Mouse (Mus musculus) neural tube, embryonic 12.5 days (tissue): ENCODE data around the gene Vwa5b2. TPM values are rescaled to one million over a fixed set of nuclear protein-coding genes. Genes with fewer than 3 reads are reported as not detected.
A peak's percentile ranks its signal among the peaks of the same experiment; 100 is the strongest.

ENCODE experiments used
- ATAC-seq: fragments of 200-750 bp; cut with Nextera tagmentation; 2 replicates; pipeline ENCODE4 v1.8.0; 2017; ENCODE audit warnings: low read depth, mild to moderate bottlenecking, moderate TSS enrichment, moderate library complexity; ENCODE audit not compliant: low FRiP score
- H3K27ac ChIP-seq: fragments of 300-500 bp; sonication (generic); 2 replicates; pipeline ENCODE4 v1.5.1; 2016
- H3K27me3 ChIP-seq: fragments of 300-500 bp; sonication (generic); replicated peaks from 2 replicates; pipeline ENCODE4 v1.6.1; 2016; ENCODE audit warnings: mild to moderate bottlenecking
- H3K36me3 ChIP-seq: fragments of 300-500 bp; sonication (generic); 2 replicates; pipeline ENCODE4 v1.6.1; 2016; ENCODE audit warnings: mild to moderate bottlenecking
- H3K4me1 ChIP-seq: fragments of 300-500 bp; sonication (generic); 2 replicates; pipeline ENCODE4 v1.6.1; 2016
- H3K4me2 ChIP-seq: fragments of 300-500 bp; sonication (generic); replicated peaks from 2 replicates; pipeline ENCODE4 v1.6.1; 2016; ENCODE audit warnings: mild to moderate bottlenecking
- H3K4me3 ChIP-seq: fragments of 300-500 bp; sonication (generic); 2 replicates; pipeline ENCODE4 v1.5.1; 2016
- H3K9ac ChIP-seq: fragments of 300-500 bp; sonication (generic); 2 replicates; pipeline ENCODE4 v1.6.1; 2016; ENCODE audit warnings: mild to moderate bottlenecking
- H3K9me3 ChIP-seq: fragments of 300-500 bp; sonication (generic); 2 replicates; pipeline ENCODE4 v1.6.1; 2016; ENCODE audit warnings: mild to moderate bottlenecking
- WGBS: fragments of 180-500 bp; shearing (Covaris S2); methylation state at CpG from one replicate; pipeline ENCODE4 v1.1.7; 2016; 5-methylcytosine and 5-hydroxymethylcytosine counted together
- microRNA counts: library from miRNA; unstranded; fragments of <30 nt; microRNA quantifications from one replicate; lab custom pipeline; 2017
- microRNA-seq: library from miRNA; unstranded; fragments of <30 nt; microRNA quantifications from one replicate; pipeline ENCODE4, GENCODE M21; 2017
- polyA plus RNA-seq: library from polyadenylated mRNA; unstranded; fragments of >200 nt; fragmentation: Nextera tagmentation; extraction: Ambion mirVana; gene quantifications from 2 replicates; pipeline ENCODE4 v1.2.1, GENCODE M21; 2016

Vwa5b2 gene
- polyA plus RNA-seq, 1 experiment from 2014 or later, result 14.0 TPM

GRCm38 (mm10) chr16:20642161-20642560 lies 52.9 kb downstream of the Vwa5b2 start:
- no peaks in the 10 kb centered on the region for H3K4me1 ChIP-seq
- WGBS, result 3% methylated on average over 8 of the region's 8 CpGs
- no peak overlapping the region for H3K27ac ChIP-seq
- ATAC-seq, result peak; percentile 48; the same call in 1 of the 2 replicates
- H3K9ac ChIP-seq, result no peak overlapping the region
- no peaks in the 10 kb centered on the region for H3K9me3 ChIP-seq
- H3K4me3 ChIP-seq, result no peak overlapping the region
- H3K36me3 ChIP-seq, result no peaks in the 10 kb centered on the region
- H3K27me3 ChIP-seq, result no peaks in the 10 kb centered on the region
- H3K4me2 ChIP-seq, result no peak overlapping the region

DNA sequence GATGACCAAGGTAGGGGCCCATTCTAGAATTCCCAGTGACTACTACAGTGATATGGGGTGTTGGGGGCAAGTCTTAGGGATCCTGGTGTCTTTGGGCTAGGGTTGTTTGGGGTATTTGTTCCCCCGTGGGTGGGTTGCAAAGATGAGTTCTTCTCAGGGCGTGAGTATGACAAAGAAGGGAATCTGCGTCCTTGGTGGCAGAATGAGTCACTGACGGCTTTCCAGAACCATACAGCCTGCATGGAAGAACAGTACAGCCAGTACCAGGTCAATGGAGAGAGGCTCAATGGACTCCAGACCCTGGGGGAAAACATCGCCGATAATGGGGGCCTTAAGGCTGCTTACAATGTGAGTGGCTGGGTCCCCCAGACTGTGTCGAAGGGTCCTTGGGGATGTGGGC lies 54.6 kb downstream of the Vwa5b2 start:
- 93% methylated on average over 7 of the region's 7 CpGs for WGBS
- H3K4me1 ChIP-seq, result no peaks in the 10 kb centered on the region

GRCm38 (mm10) chr16:20651076-20651946 lies 62.0 kb downstream of the Vwa5b2 start, which contains the start of gene Psmd2:
TSS of gene Psmd2 (plus strand) at chr16:20651652.
- no peak within 1 kb of the TSS for H3K27ac ChIP-seq
- peak within 1 kb of the TSS; percentile 87 for H3K9ac ChIP-seq
- no peaks in the 10 kb centered on the region for H3K27me3 ChIP-seq
- peak; percentile 95 for ATAC-seq
- peak within 1 kb of the TSS; percentile 71 for H3K4me3 ChIP-seq
- peak within 1 kb of the TSS; percentile 91 for H3K4me2 ChIP-seq
- no peaks in the 10 kb centered on the region for H3K9me3 ChIP-seq
- H3K36me3 ChIP-seq, result peaks cover 20% of the 10 kb centered on the region
- H3K4me1 ChIP-seq, result peaks cover 16% of the 10 kb centered on the region
- WGBS, result 2% methylated on average over 46 of the region's 46 CpGs

More for the DNA sequence above, 54.6 kb downstream of the Vwa5b2 start:
- no peaks in the 10 kb centered on the region for H3K27me3 ChIP-seq
- no peaks in the 10 kb centered on the region for H3K9me3 ChIP-seq
- H3K9ac ChIP-seq, result no peak overlapping the region
- ATAC-seq, result no peak
- no peak overlapping the region for H3K4me3 ChIP-seq
- H3K4me2 ChIP-seq, result no peak overlapping the region
- H3K36me3 ChIP-seq, result no peaks in the 10 kb centered on the region
- no peak overlapping the region for H3K27ac ChIP-seq

- Histone ChIP-seq H3K9me3 (no peaks in the 10 kb centered on the region), H3K9ac (peak overlapping the region; percentile 87), H3K4me2 (peak overlapping the region; percentile 91), H3K4me3 (peak overlapping the region; percentile 71), H3K27me3 (no peaks in the 10 kb centered on the region), H3K36me3 (peaks cover 26% of the 10 kb centered on the region), H3K27ac (no peak overlapping the region), H3K4me1 (peaks cover 16% of the 10 kb centered on the region)
- ATAC-seq, result no peak
- WGBS, result 11% methylated on average over 12 of the region's 12 CpGs
Observed at GRCm38 (mm10) chr16:20651947-20652310, 62.7 kb downstream of the Vwa5b2 start.

DNA sequence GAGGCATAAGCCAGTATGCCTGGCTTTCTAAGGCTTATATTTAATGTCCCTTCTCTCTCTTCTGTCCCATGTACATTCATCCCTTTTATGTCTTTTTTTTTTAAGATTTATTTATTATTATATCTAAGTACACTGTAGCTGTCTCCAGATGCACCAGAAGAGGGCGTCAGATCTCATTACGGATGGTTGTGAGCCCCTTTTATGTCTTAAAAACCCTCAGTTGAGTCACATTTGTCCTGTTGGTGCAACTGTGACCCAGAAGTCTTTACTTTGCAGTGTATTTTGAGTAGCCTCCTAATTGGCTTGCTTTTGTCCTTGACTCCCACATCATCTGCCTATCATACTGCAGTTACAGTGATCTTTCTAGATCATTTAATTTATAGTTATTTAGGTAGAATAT lies 64.0 kb downstream of the Vwa5b2 start:
- Histone ChIP-seq H3K4me3 (no peak overlapping the region), H3K4me1 (peaks cover 16% of the 10 kb centered on the region), H3K9me3 (no peaks in the 10 kb centered on the region), H3K27me3 (no peaks in the 10 kb centered on the region), H3K36me3 (peaks cover 40% of the 10 kb centered on the region), H3K4me2 (peak overlapping the region; percentile 91; the same call in 1 of the 2 replicates), H3K9ac (no peak overlapping the region), H3K27ac (no peak overlapping the region)
- ATAC-seq, result no peak
- WGBS, result 51% methylated on average over 2 of the region's 2 CpGs

MicroRNAs within 50 kb of the gene (microRNA counts, 519-probe panel; counts per million panel counts)
- microRNA mmu-miR-1224 (lab: Ali Mortazavi, UCI), result 5,225 counts per million, percentile 85 among the panel's probes with 10 or more counts

Small RNA genes within 50 kb of the gene (microRNA-seq; reads per million reads assigned to microRNA genes)
- gene Mir1224, result 16.8 reads per million, percentile 28 among the genes with 10 or more reads in this experiment

Other genes with a start within 250 kb of the Vwa5b2 start
- gene Abcc5, start 163.1 kb upstream of the Vwa5b2 start, polyA plus RNA-seq, result 121 and 131 TPM in 2 replicates
- gene Eif2b5, start 90.7 kb upstream of the Vwa5b2 start, polyA plus RNA-seq, result 121 and 125 TPM in 2 replicates
- gene Dvl3, start 72.5 kb upstream of the Vwa5b2 start, polyA plus RNA-seq, result 48.2 and 54.9 TPM in 2 replicates
- 922 and 966 TPM in 2 replicates for gene Ap2m1, start 54.0 kb upstream of the Vwa5b2 start, polyA plus RNA-seq
- 70.9 and 81.2 TPM in 2 replicates for gene Abcf3, start 40.9 kb upstream of the Vwa5b2 start, polyA plus RNA-seq
- 18.7 and 21.2 TPM in 2 replicates for gene Eef1akmt4, start 22.1 kb downstream of the Vwa5b2 start, polyA plus RNA-seq
- gene Gm49333, start 22.1 kb downstream of the Vwa5b2 start, polyA plus RNA-seq, result not detected in 2 replicates
- 43.3 and 44.5 TPM in 2 replicates for gene Alg3, start 22.3 kb downstream of the Vwa5b2 start, polyA plus RNA-seq
- 11.9 and 12.3 TPM in 2 replicates for gene Camk2n2, start 31.8 kb downstream of the Vwa5b2 start, polyA plus RNA-seq
- gene Ece2, start 40.4 kb downstream of the Vwa5b2 start, polyA plus RNA-seq, result 6.9 and 8.0 TPM in 2 replicates
- gene Psmd2, start 62.2 kb downstream of the Vwa5b2 start, polyA plus RNA-seq, result 412 and 424 TPM in 2 replicates
- gene Eif4g1, start 78.8 kb downstream of the Vwa5b2 start, polyA plus RNA-seq, result 183 and 190 TPM in 2 replicates
- gene Fam131a, start 103.8 kb downstream of the Vwa5b2 start, polyA plus RNA-seq, result 20.8 and 24.3 TPM in 2 replicates
- gene Polr2h, start 128.2 kb downstream of the Vwa5b2 start, polyA plus RNA-seq, result 85.4 and 85.5 TPM in 2 replicates
- gene Clcn2, start 128.3 kb downstream of the Vwa5b2 start, polyA plus RNA-seq, result 40.8 and 43.3 TPM in 2 replicates
- 7.0 and 8.0 TPM in 2 replicates for gene Chrd, start 143.7 kb downstream of the Vwa5b2 start, polyA plus RNA-seq
- 1.2 and 1.3 TPM in 2 replicates for gene Thpo, start 145.0 kb downstream of the Vwa5b2 start, polyA plus RNA-seq